Mouse (Mus musculus): Measurements from ENCODE around the gene Daam2. TPM values are rescaled to one million over a fixed set of nuclear protein-coding genes. Genes with fewer than 3 reads are reported as not detected.

Gene Daam2
- polyA plus RNA-seq (2012; rRNA removed), result 54.4 TPM in 2 replicates

DNA sequence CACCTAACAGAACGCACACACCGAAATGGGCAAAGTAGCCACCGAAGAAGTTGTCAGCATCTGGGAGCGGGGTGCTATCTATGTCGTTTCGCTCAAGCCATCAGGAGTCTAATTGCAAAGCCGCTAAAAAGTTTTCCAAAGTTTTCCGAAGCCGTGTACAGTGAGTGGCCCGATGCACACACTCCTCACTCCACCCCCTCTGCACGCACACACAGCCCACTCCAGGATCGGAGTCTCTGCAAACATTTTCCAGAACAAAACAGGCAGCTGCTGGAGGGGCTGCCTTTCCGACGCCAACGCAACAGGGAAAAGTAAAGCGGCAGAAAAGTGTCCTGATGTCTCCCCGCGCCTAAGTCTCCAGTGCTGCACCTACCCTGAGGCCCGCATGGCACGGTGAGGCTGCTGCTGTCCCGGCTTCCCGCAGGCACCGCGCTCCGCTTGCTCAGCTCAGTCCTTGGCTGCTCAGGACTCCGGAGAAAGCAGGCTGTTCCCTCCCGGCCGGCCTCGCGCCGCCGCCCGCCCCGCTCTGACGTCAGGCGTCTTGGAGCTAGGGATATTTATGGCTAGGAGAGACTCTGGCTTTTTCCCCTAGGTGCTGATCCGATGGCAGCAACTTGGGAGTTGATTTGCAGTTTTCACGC is at the start of gene Daam2:
Daam2 (minus strand) TSS at position 514 of the 641 bp plus-strand sequence.
- Histone ChIP-seq H3K27me3 (ENCODE audit: control insufficient read depth, insufficient read depth, low read length) (no peaks in the 10 kb centered on the region), H3K4me1 (ENCODE audit: control insufficient read depth, insufficient read depth, low read length) (peaks cover 2% of the 10 kb centered on the region; the same call in 1 of the 2 replicates), H3K4me3 (replicated peaks; ENCODE audit: insufficient read depth, low read depth, low read length) (peak within 1 kb of the TSS; percentile 83), H3K27ac (ENCODE audit: insufficient read depth, low read length) (peak within 1 kb of the TSS; percentile 71)
- TF ChIP-seq POLR2A (IDR thresholded peaks at IDR 0.05; ENCODE audit: borderline replicate concordance, insufficient read depth, low read length), result peak; percentile 67; the same call in 1 of the 2 replicates
- no peak for TF ChIP-seq CTCF (IDR thresholded peaks at IDR 0.05; ENCODE audit: borderline replicate concordance, insufficient read depth, low read depth, low read length)
- peak; percentile 94 to 95 for DNase-seq
- WGBS, result 2% methylated on average over 38 of the region's 38 CpGs

DNA sequence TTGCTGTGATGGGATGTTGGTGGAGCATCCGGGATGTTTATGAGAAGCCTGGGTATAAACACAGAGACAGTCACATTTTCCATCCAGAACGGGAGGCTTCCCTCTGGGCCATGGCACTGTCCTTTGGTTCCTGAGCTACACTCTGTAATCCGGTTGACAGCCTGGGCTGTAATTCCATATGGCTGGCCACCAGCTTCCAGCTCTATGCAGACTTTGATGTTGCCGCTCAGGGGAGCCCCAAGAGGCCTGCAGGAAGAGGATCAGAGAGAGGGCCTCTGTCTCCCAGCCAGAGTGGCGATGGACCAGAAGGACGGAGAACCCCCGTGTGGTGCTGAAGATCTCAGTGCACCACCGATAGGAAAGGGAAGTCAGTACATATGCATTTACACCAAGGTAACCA is 46.2 kb upstream of the Daam2 start:
- Histone ChIP-seq H3K27ac (ENCODE audit: insufficient read depth, low read length) (no peak overlapping the region), H3K4me1 (ENCODE audit: control insufficient read depth, insufficient read depth, low read length) (no peaks in the 10 kb centered on the region), H3K4me3 (replicated peaks; ENCODE audit: insufficient read depth, low read depth, low read length) (no peak overlapping the region), H3K27me3 (ENCODE audit: control insufficient read depth, insufficient read depth, low read length) (no peaks in the 10 kb centered on the region)
- 24% methylated on average over 8 of the region's 8 CpGs for WGBS
- peak; percentile 31 to 33 for DNase-seq
- no peak for TF ChIP-seq POLR2A (IDR thresholded peaks at IDR 0.05; ENCODE audit: borderline replicate concordance, insufficient read depth, low read length)
- 0 out of 2 replicates have a peak, but pooled peaks have one; percentile 2 for TF ChIP-seq CTCF (IDR thresholded peaks at IDR 0.05; ENCODE audit: borderline replicate concordance, insufficient read depth, low read depth, low read length)

DNA sequence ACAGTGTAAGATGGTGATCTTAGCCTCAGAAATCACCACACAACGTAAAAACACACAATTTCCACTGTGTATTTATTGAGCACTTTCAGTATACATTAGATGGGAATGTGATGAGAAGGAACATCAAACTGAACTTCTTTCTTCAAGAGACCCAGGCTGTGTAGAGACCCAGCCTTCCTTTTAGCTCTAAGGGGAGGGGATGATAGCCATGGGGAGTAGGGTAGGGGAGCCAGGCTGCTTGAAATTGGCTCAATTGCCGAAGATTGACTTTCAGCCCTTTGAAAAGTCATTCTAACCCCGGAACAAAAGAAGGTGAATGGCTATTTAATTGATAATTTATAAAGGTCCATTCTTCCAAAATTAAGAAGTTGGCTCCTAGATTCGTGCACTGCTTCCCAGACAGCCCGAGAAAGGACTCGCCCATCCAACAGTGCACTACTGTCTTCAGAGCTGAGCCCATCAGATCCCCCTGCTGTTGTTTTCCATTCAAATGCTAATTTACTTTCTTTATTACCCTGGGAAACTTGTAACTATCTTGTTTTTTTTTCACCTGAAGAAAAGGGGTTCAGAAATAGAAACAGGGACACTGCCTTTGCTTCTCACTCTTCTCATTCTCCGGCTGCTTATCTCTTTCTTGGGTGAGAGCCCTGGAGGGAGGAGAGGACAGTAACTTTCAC is 43.3 kb upstream of the Daam2 start:
- Histone ChIP-seq H3K4me3 (replicated peaks; ENCODE audit: insufficient read depth, low read depth, low read length) (no peak overlapping the region), H3K27me3 (ENCODE audit: control insufficient read depth, insufficient read depth, low read length) (no peaks in the 10 kb centered on the region), H3K4me1 (ENCODE audit: control insufficient read depth, insufficient read depth, low read length) (no peaks in the 10 kb centered on the region), H3K27ac (ENCODE audit: insufficient read depth, low read length) (no peak overlapping the region)
- no peak for TF ChIP-seq POLR2A (IDR thresholded peaks at IDR 0.05; ENCODE audit: borderline replicate concordance, insufficient read depth, low read length)
- TF ChIP-seq CTCF (IDR thresholded peaks at IDR 0.05; ENCODE audit: borderline replicate concordance, insufficient read depth, low read depth, low read length), result no peak
- WGBS, result 54% methylated on average over 7 of the region's 7 CpGs
- no peak for DNase-seq

DNA sequence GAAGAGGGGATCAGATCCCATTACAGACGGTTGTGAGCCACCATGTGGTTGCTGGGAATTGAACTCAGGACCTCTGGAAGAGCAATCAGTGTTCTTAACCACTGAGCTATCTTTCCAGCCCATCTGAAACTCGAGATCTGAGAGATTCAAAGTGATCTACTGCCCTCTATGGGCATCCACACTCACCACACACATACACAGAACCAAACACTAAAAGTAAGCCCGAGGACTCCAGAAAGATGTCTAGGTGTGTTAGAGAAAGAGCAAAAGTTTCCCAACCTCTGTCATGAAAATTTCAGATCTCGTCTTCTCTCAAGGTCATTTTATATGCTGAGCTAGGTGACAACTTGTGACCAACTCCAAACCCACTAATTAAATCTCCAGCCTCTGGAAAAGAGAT is 41.3 kb upstream of the Daam2 start:
- 80% methylated on average over 4 of the region's 4 CpGs for WGBS
- H3K27ac ChIP-seq (ENCODE audit: insufficient read depth, low read length), result no peak overlapping the region
- DNase-seq, result no peak
- no peaks in the 10 kb centered on the region for H3K27me3 ChIP-seq (ENCODE audit: control insufficient read depth, insufficient read depth, low read length)
- no peaks in the 10 kb centered on the region for H3K4me1 ChIP-seq (ENCODE audit: control insufficient read depth, insufficient read depth, low read length)
- TF ChIP-seq CTCF (IDR thresholded peaks at IDR 0.05; ENCODE audit: borderline replicate concordance, insufficient read depth, low read depth, low read length), result no peak
- TF ChIP-seq POLR2A (IDR thresholded peaks at IDR 0.05; ENCODE audit: borderline replicate concordance, insufficient read depth, low read length), result no peak
- no peak overlapping the region for H3K4me3 ChIP-seq (replicated peaks; ENCODE audit: insufficient read depth, low read depth, low read length)

DNA sequence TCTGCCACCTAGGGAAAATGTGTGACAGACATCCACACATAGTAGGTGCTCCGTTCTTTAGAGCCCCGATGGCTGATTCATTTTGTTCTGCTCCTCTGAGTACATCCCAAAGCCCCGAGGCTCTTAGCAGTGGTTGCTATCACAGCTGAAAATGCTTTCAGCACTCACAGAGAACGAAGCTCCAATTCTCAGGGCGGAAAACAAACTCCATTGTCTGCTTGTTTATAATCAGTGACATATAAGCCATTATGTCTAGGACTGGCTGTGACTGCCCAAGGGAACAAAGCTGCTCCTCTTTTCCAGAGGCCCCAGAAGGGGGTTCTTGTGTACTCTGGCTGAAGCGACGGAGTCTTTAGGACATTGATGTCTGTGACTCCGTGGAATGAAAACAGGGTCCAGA is 25.9 kb upstream of the Daam2 start:
- DNase-seq, result peak in 1 of 2 experiments; percentile 19
- Histone ChIP-seq H3K27me3 (ENCODE audit: control insufficient read depth, insufficient read depth, low read length) (no peaks in the 10 kb centered on the region), H3K4me1 (ENCODE audit: control insufficient read depth, insufficient read depth, low read length) (no peaks in the 10 kb centered on the region), H3K27ac (ENCODE audit: insufficient read depth, low read length) (peak overlapping the region; percentile 15; the same call in 1 of the 2 replicates), H3K4me3 (replicated peaks; ENCODE audit: insufficient read depth, low read depth, low read length) (no peak overlapping the region)
- 46% methylated on average over 8 of the region's 8 CpGs for WGBS
- TF ChIP-seq CTCF (IDR thresholded peaks at IDR 0.05; ENCODE audit: borderline replicate concordance, insufficient read depth, low read depth, low read length) (no peak), POLR2A (IDR thresholded peaks at IDR 0.05; ENCODE audit: borderline replicate concordance, insufficient read depth, low read length) (no peak)

DNA sequence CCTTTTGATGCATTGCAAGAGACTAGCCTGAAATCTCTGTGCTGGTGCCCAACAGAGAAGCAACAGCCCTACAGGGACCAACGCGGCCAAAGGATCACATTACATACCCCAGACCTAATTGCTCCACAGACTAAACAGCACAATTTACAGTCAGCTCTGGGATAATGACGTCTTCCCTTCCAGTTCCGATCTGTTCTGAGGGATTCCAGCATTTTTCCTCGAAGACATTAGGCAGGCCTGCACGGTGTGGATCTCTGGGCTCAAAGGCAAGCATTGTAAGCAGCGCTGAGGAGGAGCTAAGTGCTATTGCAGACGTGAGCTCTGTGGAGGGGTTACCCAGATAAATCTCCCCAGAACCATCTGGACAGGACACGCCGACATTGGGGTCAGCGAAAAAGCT is 18.3 kb upstream of the Daam2 start:
- Histone ChIP-seq H3K27ac (ENCODE audit: insufficient read depth, low read length) (no peak overlapping the region), H3K4me3 (replicated peaks; ENCODE audit: insufficient read depth, low read depth, low read length) (no peak overlapping the region), H3K4me1 (ENCODE audit: control insufficient read depth, insufficient read depth, low read length) (no peaks in the 10 kb centered on the region), H3K27me3 (ENCODE audit: control insufficient read depth, insufficient read depth, low read length) (no peaks in the 10 kb centered on the region)
- 85% methylated on average over 11 of the region's 11 CpGs for WGBS
- TF ChIP-seq CTCF (IDR thresholded peaks at IDR 0.05; ENCODE audit: borderline replicate concordance, insufficient read depth, low read depth, low read length) (no peak), POLR2A (IDR thresholded peaks at IDR 0.05; ENCODE audit: borderline replicate concordance, insufficient read depth, low read length) (no peak)
- no peak for DNase-seq

DNA sequence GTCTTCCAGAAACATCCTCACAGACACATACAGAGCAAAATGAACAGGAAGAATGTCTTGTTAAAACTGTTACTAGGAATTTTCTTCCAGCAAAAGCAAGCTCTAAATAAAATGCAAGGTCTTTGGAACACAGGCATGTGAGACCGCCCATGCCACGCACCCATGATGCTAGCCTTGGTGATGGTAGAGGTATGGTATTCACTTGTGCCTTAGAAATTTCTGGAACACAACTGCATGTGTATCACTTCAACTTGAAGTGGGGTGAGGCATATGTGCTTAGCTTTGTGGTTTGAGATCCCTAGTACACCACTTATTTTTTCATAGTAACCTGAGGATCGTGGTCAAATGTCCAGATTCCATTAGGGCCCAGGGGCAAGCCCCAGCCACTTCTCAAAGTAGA is 13.2 kb upstream of the Daam2 start:
- no peak for DNase-seq
- Histone ChIP-seq H3K4me1 (ENCODE audit: control insufficient read depth, insufficient read depth, low read length) (no peaks in the 10 kb centered on the region), H3K27ac (ENCODE audit: insufficient read depth, low read length) (no peak overlapping the region), H3K4me3 (replicated peaks; ENCODE audit: insufficient read depth, low read depth, low read length) (no peak overlapping the region), H3K27me3 (ENCODE audit: control insufficient read depth, insufficient read depth, low read length) (no peaks in the 10 kb centered on the region)
- WGBS, result 100% methylated on average over 3 of the region's 3 CpGs
- TF ChIP-seq POLR2A (IDR thresholded peaks at IDR 0.05; ENCODE audit: borderline replicate concordance, insufficient read depth, low read length), result no peak
- no peak for TF ChIP-seq CTCF (IDR thresholded peaks at IDR 0.05; ENCODE audit: borderline replicate concordance, insufficient read depth, low read depth, low read length)

DNA sequence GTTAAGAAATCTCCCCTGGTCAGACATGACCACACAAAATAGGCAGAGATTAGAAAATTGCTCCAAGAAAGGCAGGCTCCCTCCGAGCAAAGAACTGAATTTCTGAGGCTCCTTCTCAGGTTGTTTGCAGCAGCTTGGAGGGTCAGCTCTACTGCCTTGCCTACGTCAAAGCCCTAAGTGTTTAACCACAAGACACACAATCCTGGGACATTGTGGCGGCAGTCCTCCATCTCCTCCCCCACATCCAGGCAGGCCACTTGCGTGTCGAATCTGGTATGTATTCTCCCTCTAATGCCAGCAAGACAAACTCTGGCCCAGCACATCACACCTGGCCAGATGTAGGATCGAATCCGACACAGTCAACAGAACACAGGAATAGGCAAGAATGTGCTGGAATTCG is 4.6 kb upstream of the Daam2 start:
- no peak for DNase-seq
- no peak overlapping the region for H3K4me3 ChIP-seq (replicated peaks; ENCODE audit: insufficient read depth, low read depth, low read length)
- TF ChIP-seq POLR2A (IDR thresholded peaks at IDR 0.05; ENCODE audit: borderline replicate concordance, insufficient read depth, low read length) (no peak), CTCF (IDR thresholded peaks at IDR 0.05; ENCODE audit: borderline replicate concordance, insufficient read depth, low read depth, low read length) (no peak)
- 82% methylated on average over 8 of the region's 8 CpGs for WGBS
- no peak overlapping the region for H3K27ac ChIP-seq (ENCODE audit: insufficient read depth, low read length)
- no peaks in the 10 kb centered on the region for H3K4me1 ChIP-seq (ENCODE audit: control insufficient read depth, insufficient read depth, low read length)
- no peaks in the 10 kb centered on the region for H3K27me3 ChIP-seq (ENCODE audit: control insufficient read depth, insufficient read depth, low read length)

All from cerebellum, adult 2 months (tissue).